Mouse (Mus musculus): ENCODE results near the gene Mrps34. TPM values are rescaled to one million over a fixed set of nuclear protein-coding genes. Genes with fewer than 3 reads are reported as not detected.
A peak's percentile ranks its signal among the peaks of the same experiment; 100 is the strongest.

Gene Mrps34
- polyA plus RNA-seq (2012; rRNA removed), result 101 and 121 TPM in 2 replicates
- 82.1 and 82.7 TPM in 2 replicates for polyA plus RNA-seq (2014; fragmentation: Nextera tagmentation; extraction: Ambion mirVana)

DNA sequence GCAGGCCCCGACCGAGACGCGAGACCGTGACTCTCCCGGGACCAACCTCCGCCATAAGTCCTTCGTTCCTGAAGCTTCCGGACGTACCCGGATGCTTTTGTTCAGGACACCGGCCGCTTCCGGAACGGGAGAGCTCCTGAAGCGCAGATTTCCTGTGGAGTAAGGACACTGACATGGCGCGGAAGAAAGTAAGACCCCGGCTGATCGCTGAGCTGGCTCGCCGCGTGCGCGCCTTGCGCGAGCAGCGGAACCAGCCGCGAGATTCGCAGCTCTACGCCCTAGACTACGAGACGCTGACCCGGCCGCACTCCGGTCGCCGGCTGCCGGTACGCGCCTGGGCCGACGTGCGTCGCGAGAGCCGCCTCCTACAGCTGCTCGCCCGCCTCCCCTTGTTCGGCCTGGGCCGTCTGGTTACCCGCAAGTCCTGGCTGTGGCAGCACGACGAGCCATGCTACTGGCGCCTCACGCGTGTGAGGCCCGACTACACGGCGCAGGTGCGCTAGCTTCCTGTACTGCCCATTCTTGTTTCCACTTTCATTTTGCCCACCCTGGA is at the start of gene Mrps34, which contains the start of gene Eme2:
Gene Mrps34, plus strand, starts transcription at position 122 of the 553 bp plus-strand sequence.
Gene Eme2, minus strand, starts transcription at position 93 of the 553 bp plus-strand sequence.
- peaks cover 72% of the 10 kb centered on the region for H3K36me3 ChIP-seq (ENCODE audit: control insufficient read depth, insufficient read depth, low read length)
- peak within 1 kb of the TSS; percentile 86 for H3K9ac ChIP-seq (ENCODE audit: low read depth, low read length, severe bottlenecking)
- H3K27me3 ChIP-seq (ENCODE audit: control insufficient read depth, insufficient read depth, low read length), result no peaks in the 10 kb centered on the region
- H3K27ac ChIP-seq (replicated peaks; ENCODE audit: low read depth, low read length), result peak within 1 kb of the TSS; percentile 68
- H3K4me1 ChIP-seq (ENCODE audit: control insufficient read depth, insufficient read depth, low read length), result peaks cover 22% of the 10 kb centered on the region
- H3K9me3 ChIP-seq (ENCODE audit: control insufficient read depth, low read length), result no peaks in the 10 kb centered on the region
- H3K4me2 ChIP-seq (replicated peaks; ENCODE audit: low read depth, low read length, severe bottlenecking), result peak within 1 kb of the TSS; percentile 98
- no peak for TF ChIP-seq POLR2A (IDR thresholded peaks at IDR 0.05; ENCODE audit: borderline replicate concordance, extremely low read depth, insufficient read depth, insufficient read length)
- peak within 1 kb of the TSS; percentile 70 for H3K4me3 ChIP-seq (replicated peaks; ENCODE audit: low read length)
- DNase-seq (ENCODE audit: low spot score), result peak; percentile 83
- peak; percentile 79 for ATAC-seq (ENCODE audit: low FRiP score, low read depth)
- WGBS, result under 1% methylated on average over 52 of the region's 62 CpGs

GRCm38 (mm10) chr17:24847386-24847785 is 47.5 kb upstream of the Mrps34 start:
- no peaks in the 10 kb centered on the region for H3K27me3 ChIP-seq (ENCODE audit: control insufficient read depth, insufficient read depth, low read length)
- H3K4me3 ChIP-seq (replicated peaks; ENCODE audit: low read length), result no peak overlapping the region
- no peaks in the 10 kb centered on the region for H3K9me3 ChIP-seq (ENCODE audit: control insufficient read depth, low read length)
- no peak overlapping the region for H3K4me2 ChIP-seq (replicated peaks; ENCODE audit: low read depth, low read length, severe bottlenecking)
- whole genome bisulfite sequencing, result 88% methylated on average over 1 of the region's 1 CpGs
- no peak overlapping the region for H3K27ac ChIP-seq (replicated peaks; ENCODE audit: low read depth, low read length)
- no peak overlapping the region for H3K9ac ChIP-seq (ENCODE audit: low read depth, low read length, severe bottlenecking)
- ATAC-seq (ENCODE audit: low FRiP score, low read depth) (no peak), DNase-seq (ENCODE audit: low spot score) (no peak)
- H3K36me3 ChIP-seq (ENCODE audit: control insufficient read depth, insufficient read depth, low read length), result no peaks in the 10 kb centered on the region
- TF ChIP-seq POLR2A (IDR thresholded peaks at IDR 0.05; ENCODE audit: borderline replicate concordance, extremely low read depth, insufficient read depth, insufficient read length), result no peak
- peaks cover 11% of the 10 kb centered on the region for H3K4me1 ChIP-seq (ENCODE audit: control insufficient read depth, insufficient read depth, low read length)

- H3K27me3 ChIP-seq (ENCODE audit: control insufficient read depth, insufficient read depth, low read length), result no peaks in the 10 kb centered on the region
- no peak overlapping the region for H3K27ac ChIP-seq (replicated peaks; ENCODE audit: low read depth, low read length)
- peak overlapping the region; percentile 66; the same call in 1 of the 2 replicates for H3K4me3 ChIP-seq (replicated peaks; ENCODE audit: low read length)
- H3K9me3 ChIP-seq (ENCODE audit: control insufficient read depth, low read length), result no peaks in the 10 kb centered on the region
- H3K36me3 ChIP-seq (ENCODE audit: control insufficient read depth, insufficient read depth, low read length), result peaks cover 9% of the 10 kb centered on the region
- ATAC-seq (ENCODE audit: low FRiP score, low read depth), result no peak
- H3K4me1 ChIP-seq (ENCODE audit: control insufficient read depth, insufficient read depth, low read length), result peaks cover 11% of the 10 kb centered on the region
- DNase-seq (ENCODE audit: low spot score), result no peak
- TF ChIP-seq POLR2A (IDR thresholded peaks at IDR 0.05; ENCODE audit: borderline replicate concordance, extremely low read depth, insufficient read depth, insufficient read length), result no peak
- H3K4me2 ChIP-seq (replicated peaks; ENCODE audit: low read depth, low read length, severe bottlenecking), result peak overlapping the region; percentile 95; the same call in 1 of the 2 replicates
- H3K9ac ChIP-seq (ENCODE audit: low read depth, low read length, severe bottlenecking), result no peak overlapping the region
Measured at GRCm38 (mm10) chr17:24848600-24849031, 46.3 kb upstream of the Mrps34 start.

DNA sequence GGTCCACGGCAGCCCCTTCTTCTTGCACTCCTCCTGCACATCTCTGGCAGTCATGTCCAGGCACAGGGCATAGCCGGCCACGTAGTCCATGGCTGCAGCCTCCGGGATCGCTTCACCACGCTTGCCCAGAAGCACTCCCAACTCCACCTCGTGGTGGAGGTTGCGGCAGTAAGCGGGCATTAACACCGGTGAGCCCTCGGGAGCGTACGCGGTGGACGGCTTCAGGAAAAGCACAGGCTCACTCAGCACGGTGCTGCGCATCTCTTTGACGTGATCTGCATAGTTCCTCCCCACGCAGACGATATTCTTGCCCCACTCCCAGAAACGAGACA is 45.2 kb upstream of the Mrps34 start:
- Histone ChIP-seq H3K27ac (replicated peaks; ENCODE audit: low read depth, low read length) (peak overlapping the region; percentile 81), H3K36me3 (ENCODE audit: control insufficient read depth, insufficient read depth, low read length) (peaks cover 13% of the 10 kb centered on the region), H3K4me3 (replicated peaks; ENCODE audit: low read length) (peak overlapping the region; percentile 66), H3K9ac (ENCODE audit: low read depth, low read length, severe bottlenecking) (peak overlapping the region; percentile 66), H3K9me3 (ENCODE audit: control insufficient read depth, low read length) (no peaks in the 10 kb centered on the region), H3K4me2 (replicated peaks; ENCODE audit: low read depth, low read length, severe bottlenecking) (peak overlapping the region; percentile 95), H3K4me1 (ENCODE audit: control insufficient read depth, insufficient read depth, low read length) (peaks cover 11% of the 10 kb centered on the region), H3K27me3 (ENCODE audit: control insufficient read depth, insufficient read depth, low read length) (no peaks in the 10 kb centered on the region)
- ATAC-seq (ENCODE audit: low FRiP score, low read depth) (peak; percentile 51), DNase-seq (ENCODE audit: low spot score) (no peak)
- 0% methylated on average over 21 of the region's 21 CpGs for WGBS
- 0 out of 2 replicates have a peak, but pooled peaks have one; percentile 19 for TF ChIP-seq POLR2A (IDR thresholded peaks at IDR 0.05; ENCODE audit: borderline replicate concordance, extremely low read depth, insufficient read depth, insufficient read length)

- H3K27ac ChIP-seq (replicated peaks; ENCODE audit: low read depth, low read length), result peak within 1 kb of the TSS; percentile 81
- TF ChIP-seq POLR2A (IDR thresholded peaks at IDR 0.05; ENCODE audit: borderline replicate concordance, extremely low read depth, insufficient read depth, insufficient read length), result 0 out of 2 replicates have a peak, but pooled peaks have one; percentile 44
- peak within 1 kb of the TSS; percentile 66 for H3K9ac ChIP-seq (ENCODE audit: low read depth, low read length, severe bottlenecking)
- no peaks in the 10 kb centered on the region for H3K27me3 ChIP-seq (ENCODE audit: control insufficient read depth, insufficient read depth, low read length)
- H3K4me1 ChIP-seq (ENCODE audit: control insufficient read depth, insufficient read depth, low read length), result peaks cover 11% of the 10 kb centered on the region
- peak within 1 kb of the TSS; percentile 95 for H3K4me2 ChIP-seq (replicated peaks; ENCODE audit: low read depth, low read length, severe bottlenecking)
- H3K36me3 ChIP-seq (ENCODE audit: control insufficient read depth, insufficient read depth, low read length), result peaks cover 13% of the 10 kb centered on the region
- DNase-seq (ENCODE audit: low spot score) (peak; percentile 99), ATAC-seq (ENCODE audit: low FRiP score, low read depth) (peak; percentile 100)
- WGBS, result under 1% methylated on average over 49 of the region's 58 CpGs
- no peaks in the 10 kb centered on the region for H3K9me3 ChIP-seq (ENCODE audit: control insufficient read depth, low read length)
- peak within 1 kb of the TSS; percentile 66 for H3K4me3 ChIP-seq (replicated peaks; ENCODE audit: low read length)
Measured at GRCm38 (mm10) chr17:24850065-24850772, 44.7 kb upstream of the Mrps34 start, which contains the start of gene Fahd1. Gene Fahd1 (minus strand): TSS chr17:24850364.
